Comparison of ENCODE assay signal across 8 mouse cellular contexts in genomic region chr9:45983676-45984408, GRCm38 (mm10). TPM values are rescaled to one million over a fixed set of nuclear protein-coding genes. Genes with fewer than 3 reads are reported as not detected.
DNase-seq lines count a peak whose midpoint lies in the region; ATAC-seq and TF ChIP-seq lines count a peak whose summit lies in the region.

No protein-coding gene starts in this region.

- no peak for TF ChIP-seq CTCF in liver, adult 2 months (IDR thresholded peaks at IDR 0.05; ENCODE audit: low read depth, low read length)

- WGBS in hindbrain, embryonic 14.5 days = 2% methylated on average over 23 of the region's 23 CpGs
- 3% methylated on average over 23 of the region's 23 CpGs for WGBS in liver, adult 2 months
- under 1% methylated on average over 23 of the region's 23 CpGs for WGBS in midbrain, embryonic 15.5 days

- H3K79me2 ChIP-seq in liver, adult 2 months (ENCODE audit: control insufficient read depth, insufficient read depth, low read length) = peaks cover 35% of the 10 kb centered on the region

- H3K36me3 ChIP-seq in hindbrain, embryonic 14.5 days (replicated peaks; ENCODE audit: control insufficient read depth, insufficient read depth) = 0 out of 2 replicates have a peak, but pooled peaks cover under 1% of the 10 kb centered on the region
- no peaks in the 10 kb centered on the region for H3K36me3 ChIP-seq in liver, adult 2 months (ENCODE audit: control insufficient read depth, insufficient read depth, low read length)
- no peaks in the 10 kb centered on the region for H3K36me3 ChIP-seq in midbrain, embryonic 15.5 days (replicated peaks)

- peak overlapping the region; percentile 70 for H3K4me2 ChIP-seq in hindbrain, embryonic 14.5 days (replicated peaks)
- peak overlapping the region; percentile 87 for H3K4me2 ChIP-seq in midbrain, embryonic 15.5 days

- no peaks in the 10 kb centered on the region for H3K9me3 ChIP-seq in hindbrain, embryonic 14.5 days (ENCODE audit: control insufficient read depth, low read length)
- H3K9me3 ChIP-seq in midbrain, embryonic 15.5 days = no peaks in the 10 kb centered on the region

- peak; percentile 54 to 66 for DNase-seq in right cerebral cortex, postnatal 10 days (ENCODE audit: low spot score in 2 of 2)
- no peak for DNase-seq in right cerebral cortex, postnatal 36 days (ENCODE audit: low spot score in 2 of 2)
- no peak for DNase-seq in hindbrain, embryonic 14.5 days (ENCODE audit: low spot score)
- DNase-seq in liver, adult 2 months (ENCODE audit: extremely low read depth, low read depth, low spot score) = peak; percentile 19
- DNase-seq in thymus, postnatal 36 days = peak; percentile 19 to 23

- H3K4me1 ChIP-seq in brown adipose tissue, adult 24 weeks (ENCODE audit: control insufficient read depth, insufficient read depth, insufficient read length, low read length) = peaks cover 3% of the 10 kb centered on the region; the same call in 1 of the 2 replicates
- peaks cover 36% of the 10 kb centered on the region for H3K4me1 ChIP-seq in hindbrain, embryonic 14.5 days (replicated peaks; ENCODE audit: control insufficient read depth, insufficient read depth, low read length)
- H3K4me1 ChIP-seq in liver, adult 2 months (ENCODE audit: control insufficient read depth, insufficient read depth, low read length) = peaks cover 9% of the 10 kb centered on the region
- H3K4me1 ChIP-seq in midbrain, embryonic 15.5 days = peaks cover 46% of the 10 kb centered on the region

- peak overlapping the region; percentile 96 for H3K9ac ChIP-seq in hindbrain, embryonic 14.5 days
- H3K9ac ChIP-seq in liver, adult 2 months (ENCODE audit: low read depth, low read length) = peak overlapping the region; percentile 97
- H3K9ac ChIP-seq in midbrain, embryonic 15.5 days = peak overlapping the region; percentile 83

- peak overlapping the region; percentile 84 for H3K4me3 ChIP-seq in brown adipose tissue, adult 24 weeks (ENCODE audit: insufficient read depth, low read depth, low read length)
- peak overlapping the region; percentile 96 for H3K4me3 ChIP-seq in hindbrain, embryonic 14.5 days (replicated peaks; ENCODE audit: low read length)
- peak overlapping the region; percentile 95 for H3K4me3 ChIP-seq in liver, adult 2 months (ENCODE audit: insufficient read depth, low read depth, low read length)
- peak overlapping the region; percentile 81 for H3K4me3 ChIP-seq in midbrain, embryonic 15.5 days

- ATAC-seq in erythroid progenitor cell, adult 5-6 weeks (replicated peaks; ENCODE audit: low FRiP score, poor library complexity, severe bottlenecking) = peak; percentile 47
- no peak for ATAC-seq in hindbrain, embryonic 14.5 days (ENCODE audit: low FRiP score)
- ATAC-seq in midbrain, embryonic 15.5 days (replicated peaks) = peak; percentile 14

- H3K27ac ChIP-seq in brown adipose tissue, adult 24 weeks (replicated peaks; ENCODE audit: low read depth, low read length) = peak overlapping the region; percentile 60; the same call in 1 of the 2 replicates
- H3K27ac ChIP-seq in hindbrain, embryonic 14.5 days = peak overlapping the region; percentile 97
- peak overlapping the region; percentile 31 for H3K27ac ChIP-seq in liver, adult 2 months (replicated peaks; ENCODE audit: insufficient read depth, low read depth, low read length)
- H3K27ac ChIP-seq in midbrain, embryonic 15.5 days = peak overlapping the region; percentile 92

- H3K27me3 ChIP-seq in hindbrain, embryonic 14.5 days (ENCODE audit: control insufficient read depth, insufficient read depth, low read length) = no peaks in the 10 kb centered on the region
- no peaks in the 10 kb centered on the region for H3K27me3 ChIP-seq in liver, adult 2 months (ENCODE audit: control insufficient read depth, insufficient read depth, low read length)
- no peaks in the 10 kb centered on the region for H3K27me3 ChIP-seq in midbrain, embryonic 15.5 days (replicated peaks)

- TF ChIP-seq POLR2A in liver, adult 2 months (IDR thresholded peaks at IDR 0.05; ENCODE audit: extremely low read depth, insufficient read depth, low read length) = no peak

RNA-seq across cellular contexts. Expression of gene Pafah1b2, which starts 28.6 kb away (rescaled TPM):
- polyA plus RNA-seq in brown adipose tissue, adult 24 weeks (2012; ENCODE audit: insufficient read depth, insufficient read length, missing spikeins) = 27.8 and 43.8 TPM in 2 replicates
- 29.3 and 31.4 TPM in 2 replicates for total RNA-seq in erythroid progenitor cell, adult 5-6 weeks (2015; ENCODE audit: low replicate concordance)
- total RNA-seq in erythroid progenitor cell, adult 5-6 weeks (2017; ENCODE audit: low replicate concordance) = 52.9 and 68.6 TPM in 2 replicates
- 289 and 303 TPM in 2 replicates for polyA plus RNA-seq in hindbrain, embryonic 14.5 days (2014; fragmentation: Nextera tagmentation; extraction: Ambion mirVana)
- 14.6 and 14.8 TPM in 2 replicates for total RNA-seq in liver, adult 2 months (2014; rRNA removed)
- 12.0 and 14.2 TPM in 2 replicates for polyA plus RNA-seq in liver, adult 2 months (2012; rRNA removed)
- 269 and 290 TPM in 2 replicates for polyA plus RNA-seq in midbrain, embryonic 15.5 days (2015; fragmentation: Nextera tagmentation; extraction: Ambion mirVana)

RNA-seq across cellular contexts. Expression of gene Sik3, which starts 28.8 kb away (rescaled TPM):
- 14.9 and 16.1 TPM in 2 replicates for polyA plus RNA-seq in brown adipose tissue, adult 24 weeks (2012; ENCODE audit: insufficient read depth, insufficient read length, missing spikeins)
- total RNA-seq in erythroid progenitor cell, adult 5-6 weeks (2015; ENCODE audit: low replicate concordance) = 4.6 and 6.5 TPM in 2 replicates
- total RNA-seq in erythroid progenitor cell, adult 5-6 weeks (2017; ENCODE audit: low replicate concordance) = 1.4 and 11.6 TPM in 2 replicates
- 10.9 and 11.0 TPM in 2 replicates for polyA plus RNA-seq in hindbrain, embryonic 14.5 days (2014; fragmentation: Nextera tagmentation; extraction: Ambion mirVana)
- 14.1 and 17.3 TPM in 2 replicates for total RNA-seq in liver, adult 2 months (2014; rRNA removed)
- 14.9 and 16.5 TPM in 2 replicates for polyA plus RNA-seq in liver, adult 2 months (2012; rRNA removed)
- polyA plus RNA-seq in midbrain, embryonic 15.5 days (2015; fragmentation: Nextera tagmentation; extraction: Ambion mirVana) = 13.6 and 14.5 TPM in 2 replicates

RNA-seq across cellular contexts. Expression of gene Sidt2, which starts 28.8 kb away (rescaled TPM):
- 19.6 and 42.1 TPM in 2 replicates for polyA plus RNA-seq in brown adipose tissue, adult 24 weeks (2012; ENCODE audit: insufficient read depth, insufficient read length, missing spikeins)
- 16.3 and 20.5 TPM in 2 replicates for total RNA-seq in erythroid progenitor cell, adult 5-6 weeks (2015; ENCODE audit: low replicate concordance)
- 17.2 and 22.2 TPM in 2 replicates for total RNA-seq in erythroid progenitor cell, adult 5-6 weeks (2017; ENCODE audit: low replicate concordance)
- 48.9 and 55.3 TPM in 2 replicates for polyA plus RNA-seq in hindbrain, embryonic 14.5 days (2014; fragmentation: Nextera tagmentation; extraction: Ambion mirVana)
- 48.9 and 60.9 TPM in 2 replicates for total RNA-seq in liver, adult 2 months (2014; rRNA removed)
- 330 and 511 TPM in 2 replicates for polyA plus RNA-seq in liver, adult 2 months (2012; rRNA removed)
- 51.9 and 52.8 TPM in 2 replicates for polyA plus RNA-seq in midbrain, embryonic 15.5 days (2015; fragmentation: Nextera tagmentation; extraction: Ambion mirVana)

RNA-seq across cellular contexts. Expression of gene Tagln, which starts 48.0 kb away (rescaled TPM):
- polyA plus RNA-seq in brown adipose tissue, adult 24 weeks (2012; ENCODE audit: insufficient read depth, insufficient read length, missing spikeins) = 17.2 and 26.0 TPM in 2 replicates
- total RNA-seq in erythroid progenitor cell, adult 5-6 weeks (2015; ENCODE audit: low replicate concordance) = not detected in 2 replicates
- not detected in 2 replicates for total RNA-seq in erythroid progenitor cell, adult 5-6 weeks (2017; ENCODE audit: low replicate concordance)
- polyA plus RNA-seq in hindbrain, embryonic 14.5 days (2014; fragmentation: Nextera tagmentation; extraction: Ambion mirVana) = 10.3 and 10.5 TPM in 2 replicates
- total RNA-seq in liver, adult 2 months (2014; rRNA removed) = 5.3 and 5.4 TPM in 2 replicates
- 6.3 and 7.2 TPM in 2 replicates for polyA plus RNA-seq in liver, adult 2 months (2012; rRNA removed)
- 5.3 and 5.7 TPM in 2 replicates for polyA plus RNA-seq in midbrain, embryonic 15.5 days (2015; fragmentation: Nextera tagmentation; extraction: Ambion mirVana)

Comparison
In these comparisons a context has a peak if more than half of its experiments do, and no peak if none do; other contexts are left out.
1. DNase-seq: peak in right cerebral cortex, postnatal 10 days (2 of 2), liver, adult 2 months (single experiment) and thymus, postnatal 36 days (2 of 2); none in right cerebral cortex, postnatal 36 days (0 of 2) and hindbrain, embryonic 14.5 days (single experiment).
2. H3K27ac ChIP-seq: peak in every context shown above with its lines; median percentile 97 in hindbrain, embryonic 14.5 days; 92 in midbrain, embryonic 15.5 days; 60 in brown adipose tissue, adult 24 weeks; 31 in liver, adult 2 months.
3. Peak in every context shown above with its lines, with median percentiles within 50 percentile points of each other: H3K4me3 ChIP-seq and H3K9ac ChIP-seq.